Mouse (Mus musculus) lung, postnatal 4 days (tissue): ENCODE measurements around the gene Hist1h4c.

ENCODE experiments used
- DNase-seq, 2 experiments: peaks; one replicate each; pipeline ENCODE4 v3.0.0; 2021

Gene Hist1h4c

GRCm38 (mm10) chr13:23694956-23695355, 3.3 kb downstream of the Hist1h4c start:
- peak in 1 of 2 experiments; percentile 3 for DNase-seq

GRCm38 (mm10) chr13:23693856-23694440, 4.3 kb downstream of the Hist1h4c start:
- peak in 1 of 2 experiments; percentile 3 for DNase-seq

- DNase-seq = no peak
Observed at GRCm38 (mm10) chr13:23689459-23689858, 8.8 kb downstream of the Hist1h4c start.

DNA sequence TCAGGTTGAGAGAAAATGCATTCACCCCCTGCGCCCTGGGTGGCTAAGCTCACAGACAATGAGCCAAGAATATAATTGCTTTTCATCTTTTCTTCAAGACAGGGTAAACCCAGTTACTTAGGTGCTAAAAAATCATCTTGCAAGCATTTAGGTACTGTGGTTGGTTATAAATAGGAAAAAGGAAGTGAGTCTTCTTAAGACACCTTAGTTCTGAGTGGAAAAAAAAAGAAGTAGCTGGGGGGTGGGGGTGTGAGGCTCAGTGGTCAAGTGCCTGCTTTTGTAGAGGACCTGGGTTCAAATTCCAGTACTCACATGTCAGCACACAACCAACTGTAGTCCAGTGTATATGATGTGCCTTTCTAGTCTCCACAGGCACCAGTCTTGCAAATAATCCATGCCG, 9.3 kb downstream of the Hist1h4c start:
- DNase-seq = no peak

DNA sequence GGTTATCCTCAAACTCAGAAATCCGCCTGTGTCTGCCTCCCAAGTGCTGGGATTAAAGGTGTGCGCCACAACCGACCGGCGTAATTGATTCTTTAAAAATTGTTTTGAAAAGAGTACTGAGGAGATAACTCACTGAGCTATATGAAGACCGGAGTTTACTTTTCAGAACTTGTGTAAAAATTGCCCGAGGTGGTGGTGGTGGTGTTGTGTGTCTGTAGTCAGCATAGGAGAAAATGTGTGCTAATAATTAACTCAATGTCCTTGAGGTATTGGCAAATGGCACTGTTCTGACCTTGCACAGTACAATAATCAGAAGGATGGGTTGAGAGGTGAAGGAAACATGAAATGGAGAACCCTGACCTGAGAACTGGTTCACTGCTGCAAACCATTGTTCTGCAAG, 10.3 kb downstream of the Hist1h4c start:
- DNase-seq = peak in 1 of 2 experiments; percentile 3

GRCm38 (mm10) chr13:23687181-23687580, 11.1 kb downstream of the Hist1h4c start:
- peak in 1 of 2 experiments; percentile 2 for DNase-seq

DNA sequence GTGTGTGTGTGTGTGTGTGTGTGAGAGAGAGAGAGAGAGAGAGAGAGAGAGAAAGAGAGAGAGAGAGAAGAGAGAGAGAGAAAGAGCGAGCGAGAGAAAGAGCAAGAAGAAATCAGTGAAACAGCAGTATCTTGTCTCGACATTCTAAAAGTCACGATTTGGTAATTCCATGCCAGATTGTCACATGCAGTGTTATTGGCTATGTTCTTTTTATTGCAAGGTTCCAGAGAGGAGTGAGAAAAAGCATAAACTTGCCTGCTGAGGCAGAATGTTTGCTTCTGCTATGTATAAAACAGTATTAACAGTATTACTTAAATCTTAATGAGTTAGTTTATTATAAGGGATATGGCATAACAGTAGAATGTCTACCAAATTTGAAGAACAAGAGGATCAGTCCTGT, 12.3 kb downstream of the Hist1h4c start:
- DNase-seq = no peak

DNA sequence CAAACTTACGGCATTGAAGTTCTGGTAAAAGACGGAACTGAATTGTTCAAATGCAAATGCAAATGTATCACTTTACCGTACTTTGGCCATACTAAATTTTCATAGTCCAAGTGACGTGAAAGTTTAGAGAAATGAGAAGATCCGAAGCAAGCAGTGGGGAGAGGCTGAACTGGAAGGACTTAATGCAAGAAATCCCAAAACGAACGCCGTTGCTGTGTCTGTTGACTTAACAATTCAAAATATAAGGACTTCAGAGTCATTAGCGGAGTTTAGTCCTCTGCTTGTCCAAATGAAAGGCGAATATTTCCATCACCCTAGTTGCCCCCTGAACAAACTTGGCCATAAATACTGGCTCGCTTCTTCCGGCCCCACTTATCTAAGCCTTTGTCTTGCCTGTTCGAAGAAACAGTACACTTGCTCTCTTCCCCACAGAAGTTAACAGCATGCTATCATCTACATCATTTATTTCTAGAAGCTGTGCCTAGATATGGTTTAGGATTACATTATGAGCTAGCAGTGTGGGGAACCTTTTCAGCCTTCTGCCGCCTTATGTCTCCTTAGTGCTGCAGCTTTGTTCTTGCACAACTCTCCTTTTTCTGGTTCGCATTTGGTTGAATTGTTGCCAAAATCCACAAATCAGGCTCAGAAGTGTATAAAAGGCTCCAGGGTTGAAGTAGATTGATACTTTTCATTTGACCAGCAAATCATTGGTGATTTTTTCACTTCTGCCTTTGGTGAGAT, 13.0 kb downstream of the Hist1h4c start:
- DNase-seq = peak in 1 of 2 experiments; percentile 26

- peak in 1 of 2 experiments; percentile 65 for DNase-seq
Observed at GRCm38 (mm10) chr13:23684295-23684945, 13.8 kb downstream of the Hist1h4c start.

DNA sequence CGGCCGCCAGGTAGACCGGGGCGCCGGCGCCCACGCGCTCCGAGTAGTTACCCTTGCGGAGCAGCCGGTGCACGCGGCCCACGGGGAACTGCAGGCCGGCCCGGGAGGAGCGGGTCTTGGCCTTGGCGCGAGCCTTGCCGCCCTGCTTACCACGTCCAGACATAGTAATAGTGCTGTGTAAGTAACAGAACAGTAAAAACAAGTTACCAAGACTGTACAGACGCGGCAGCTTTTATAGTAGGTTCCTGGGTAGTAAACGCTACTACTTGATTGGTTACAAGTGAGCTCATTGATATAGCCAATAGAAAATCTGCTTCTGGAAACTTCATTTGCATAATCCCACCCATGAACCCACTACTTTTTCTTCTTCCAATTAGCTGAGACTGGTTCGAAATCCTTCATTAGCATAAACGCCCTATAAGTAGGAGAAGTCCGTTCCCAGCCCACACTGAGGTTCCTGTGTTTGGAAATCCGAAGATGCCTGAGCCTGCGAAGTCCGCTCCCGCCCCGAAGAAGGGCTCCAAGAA, 14.4 kb downstream of the Hist1h4c start, which contains the start of the genes Hist1h2ac and Hist1h2bc:
Gene Hist1h2ac (minus strand): TSS at position 194 of the 527 bp plus-strand sequence.
Gene Hist1h2bc (plus strand): TSS at position 445 of the 527 bp plus-strand sequence.
- DNase-seq = peak; percentile 84 to 85

GRCm38 (mm10) chr13:23682947-23683754, 15.1 kb downstream of the Hist1h4c start:
- DNase-seq = peak in 1 of 2 experiments; percentile 13

DNA sequence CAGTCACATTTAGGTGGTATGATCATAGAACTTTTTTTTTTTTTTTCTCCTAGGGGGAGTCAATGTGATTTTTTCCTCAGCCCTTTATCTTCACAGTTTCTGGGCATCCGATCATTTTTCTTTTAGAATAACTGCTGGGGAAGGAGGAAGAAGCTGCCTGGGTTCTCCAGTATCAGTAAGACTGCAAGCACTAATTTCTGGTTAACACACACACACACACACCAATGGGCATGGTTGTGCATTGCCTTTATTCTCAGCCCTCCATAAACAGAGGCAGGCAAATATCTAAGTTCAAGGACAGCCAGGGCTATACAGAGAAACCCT, 15.7 kb downstream of the Hist1h4c start:
- DNase-seq = no peak

- DNase-seq = peak in 1 of 2 experiments; percentile 2
Observed at GRCm38 (mm10) chr13:23681990-23682582, 16.2 kb downstream of the Hist1h4c start.

DNA sequence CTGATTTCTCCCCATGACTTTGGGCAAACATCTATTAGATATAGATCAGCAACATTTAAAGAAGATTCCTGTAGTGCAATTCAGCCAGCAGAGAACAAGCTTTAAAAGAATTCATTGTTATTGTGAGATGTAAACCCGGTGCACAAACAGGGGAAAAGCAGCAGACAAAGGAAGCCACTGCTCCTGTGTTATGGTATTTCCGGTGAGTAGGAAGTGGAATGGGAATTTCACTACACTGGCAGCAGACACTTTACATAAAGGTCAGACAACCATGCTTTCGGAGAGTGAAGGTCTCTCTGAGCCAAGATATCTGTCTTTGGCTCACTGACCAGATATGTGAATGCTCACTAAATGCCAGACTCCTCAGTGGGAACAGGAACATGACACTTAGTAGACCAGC, 35.7 kb downstream of the Hist1h4c start:
- no peak for DNase-seq

DNA sequence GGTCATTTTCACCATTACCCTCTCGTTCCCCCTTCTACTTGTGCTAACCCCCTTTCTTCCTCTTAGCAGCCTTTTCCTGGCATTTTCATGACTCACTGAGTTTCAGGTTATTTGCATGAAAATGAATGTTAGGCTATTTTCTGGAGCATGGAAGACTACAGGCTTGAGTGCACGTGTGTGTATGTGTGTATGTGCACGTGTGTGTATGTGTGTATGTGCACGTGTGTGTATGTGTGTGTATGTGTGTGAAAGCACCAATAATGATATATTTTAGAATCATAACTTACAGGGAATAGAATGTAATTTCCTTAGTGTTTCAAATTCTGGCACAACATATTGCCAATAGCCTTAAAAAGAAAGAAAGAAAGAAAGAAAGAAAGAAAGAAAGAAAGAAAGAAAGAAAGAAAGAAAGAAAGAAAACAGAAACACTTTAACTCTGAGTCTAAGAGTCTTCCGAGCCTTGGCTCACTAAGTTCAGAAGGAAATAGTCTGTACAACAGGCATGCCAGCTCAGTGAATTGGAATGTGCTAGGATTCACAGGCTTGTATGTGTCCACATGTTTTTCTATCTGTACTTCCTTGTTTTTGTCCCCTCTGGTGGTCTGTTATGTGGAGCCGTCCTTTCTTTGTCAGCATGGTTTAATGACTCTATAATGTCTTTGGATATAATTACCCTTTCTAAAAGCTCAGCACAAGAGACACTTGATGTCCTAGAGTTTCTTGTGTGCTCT, 38.5 kb downstream of the Hist1h4c start:
- no peak for DNase-seq
